Mouse (Mus musculus): ENCODE measurements around the gene Dlx2.

Gene Dlx2

DNA sequence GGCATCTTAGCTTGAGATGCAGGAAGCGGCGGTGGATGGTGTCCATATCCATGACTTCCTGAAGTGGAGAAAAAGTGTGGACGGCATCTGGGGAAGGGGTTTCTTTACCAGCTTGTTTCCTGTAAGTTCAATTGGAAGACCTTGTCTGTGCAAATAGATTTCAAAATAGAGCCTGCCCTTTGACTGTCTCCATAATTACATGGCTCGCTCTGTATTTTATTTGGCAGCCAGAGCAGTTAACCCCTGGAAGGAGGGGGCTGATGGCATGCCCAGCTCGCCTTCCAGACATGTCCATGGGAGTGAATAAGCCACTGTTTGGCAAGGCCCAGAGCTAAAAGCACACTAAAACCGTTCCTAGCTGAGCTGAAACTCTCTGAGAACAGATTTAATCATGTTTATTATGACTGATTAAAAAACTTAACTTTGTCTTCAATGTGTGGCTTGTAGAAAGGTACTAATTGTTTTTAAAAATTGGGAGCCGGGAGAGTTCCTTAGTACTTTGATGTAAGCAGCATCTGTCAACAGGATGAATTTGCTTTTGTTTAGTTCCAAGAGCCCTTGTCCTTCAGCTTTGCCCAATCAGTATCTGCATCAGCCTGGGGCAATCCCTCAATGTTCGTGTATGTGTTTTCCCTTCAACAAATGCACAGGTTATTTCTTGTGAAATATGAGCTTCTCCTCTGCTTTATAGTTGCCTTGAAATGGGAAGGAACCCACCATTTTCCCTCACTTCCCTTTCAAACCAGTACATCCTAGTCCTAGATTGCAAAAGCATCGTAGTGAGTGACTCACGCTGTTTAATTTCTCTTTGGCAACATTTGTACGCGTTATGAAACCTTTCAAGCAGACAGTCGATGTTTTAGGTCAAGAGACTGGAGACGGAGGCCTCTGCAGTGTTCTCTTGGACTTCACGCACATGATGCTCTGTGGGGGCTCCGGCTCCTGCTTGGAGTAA lies 47.0 kb downstream of the Dlx2 start:
- no peak for DNase-seq

DNA sequence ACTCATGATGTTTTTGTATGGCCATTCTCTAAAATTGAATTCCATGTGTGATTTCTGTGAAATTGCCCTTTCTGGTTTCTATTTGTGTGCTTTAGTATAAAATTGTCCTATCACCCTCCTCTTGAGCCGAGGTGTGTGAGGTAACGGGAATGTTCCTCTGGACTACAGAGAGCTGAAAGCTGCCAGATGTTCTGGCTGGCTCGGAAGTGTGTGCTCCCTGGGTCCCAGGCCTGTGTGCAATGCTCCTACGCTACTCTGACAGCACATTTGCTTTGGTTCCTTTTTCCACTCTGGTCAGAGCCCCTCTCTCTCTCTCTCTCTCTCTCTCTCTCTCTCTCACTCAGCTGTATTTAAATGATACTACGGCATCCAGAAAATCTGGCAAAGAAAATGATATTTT lies 49.4 kb downstream of the Dlx2 start:
- no peak for DNase-seq

DNA sequence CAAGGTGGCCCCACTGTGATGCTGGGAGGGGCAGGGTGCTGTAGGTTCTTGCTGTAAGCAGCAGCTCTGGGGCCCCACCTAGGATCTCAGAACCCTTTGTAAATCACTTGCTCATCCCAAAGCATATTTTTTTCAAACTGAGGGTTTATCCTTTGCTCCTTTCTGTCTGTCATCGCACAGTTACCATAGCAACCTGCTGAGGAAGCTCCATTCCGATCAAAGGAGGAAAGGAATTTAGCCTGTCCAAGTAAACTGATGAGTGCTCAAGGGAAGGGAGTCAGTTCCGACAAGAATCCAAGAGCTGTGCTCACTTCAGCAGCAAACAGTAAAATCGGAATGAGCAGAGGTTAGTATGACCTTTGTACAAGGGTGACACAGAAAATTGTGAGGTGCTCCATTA lies 51.6 kb downstream of the Dlx2 start:
- no peak for DNase-seq

DNA sequence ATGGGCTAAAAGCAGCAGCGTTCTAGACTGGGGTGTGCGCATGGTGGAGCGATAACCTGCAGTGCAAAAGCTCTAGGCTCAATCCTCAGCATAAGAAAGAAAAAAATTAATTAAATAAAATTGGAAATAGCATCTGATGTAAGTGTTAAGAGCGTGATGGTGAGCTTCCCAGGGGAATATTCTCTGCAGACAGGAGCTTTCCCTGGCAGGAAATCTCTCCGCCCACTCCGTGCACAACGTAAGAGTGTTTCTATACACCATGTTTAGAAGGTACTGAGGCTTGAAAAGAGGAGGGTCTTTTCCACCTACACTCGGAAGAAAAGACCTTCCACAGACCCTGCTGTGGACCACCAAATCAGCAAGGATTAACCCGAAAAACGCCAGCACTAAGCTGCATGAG lies 52.1 kb downstream of the Dlx2 start:
- no peak for DNase-seq

Data from kidney, adult 18-20 months (tissue).